Mouse (Mus musculus): ENCODE results near the gene H13. TPM values are rescaled to one million over a fixed set of nuclear protein-coding genes. Genes with fewer than 3 reads are reported as not detected.

Gene H13
- total RNA-seq, 1 experiment from 2014 or later, result 89.7 TPM

DNA sequence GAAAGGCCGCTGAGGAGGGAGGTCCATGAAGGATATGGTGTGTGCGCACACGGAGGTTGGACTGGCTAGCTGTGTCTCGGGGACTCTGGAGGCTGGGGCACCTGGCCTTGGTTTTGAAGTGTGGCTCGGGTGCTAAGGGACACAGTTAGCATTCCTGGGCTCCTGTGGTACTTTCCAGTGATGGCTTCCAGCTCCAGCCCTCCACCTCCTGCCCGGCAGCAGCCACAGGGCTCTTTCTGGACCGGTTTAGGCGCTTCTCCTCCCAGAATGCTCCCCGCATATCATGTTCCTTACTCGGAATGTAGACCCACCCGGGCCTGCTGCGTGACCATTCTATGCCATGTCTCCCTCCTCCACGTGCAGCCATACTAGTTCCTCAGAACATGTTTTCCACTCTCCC lies 24.5 kb downstream of the H13 start:
- ATAC-seq (ENCODE audit: extremely low read depth, insufficient number of reproducible peaks, low FRiP score, poor library complexity, severe bottlenecking), result no peak

DNA sequence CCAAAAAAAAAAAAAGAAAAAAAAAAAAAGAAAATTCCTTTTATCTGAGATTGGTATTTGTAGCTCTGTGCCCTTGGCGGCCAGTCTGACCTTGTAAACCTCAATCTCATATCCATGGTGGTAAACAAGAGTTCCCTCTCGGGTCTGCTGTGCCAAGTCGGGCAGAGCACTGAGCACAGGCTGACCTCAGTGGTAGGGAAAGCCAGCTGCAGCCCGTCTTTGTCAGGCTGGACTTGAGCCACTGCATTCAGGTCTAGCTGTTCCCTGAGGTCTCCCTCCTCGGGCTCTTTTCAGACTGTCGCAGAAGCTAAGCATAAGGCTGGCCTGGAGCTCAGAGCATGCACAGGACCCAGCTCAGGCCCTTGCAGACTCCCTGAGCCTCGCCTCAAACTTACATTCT lies 25.4 kb downstream of the H13 start:
- no peak for ATAC-seq (ENCODE audit: extremely low read depth, insufficient number of reproducible peaks, low FRiP score, poor library complexity, severe bottlenecking)

DNA sequence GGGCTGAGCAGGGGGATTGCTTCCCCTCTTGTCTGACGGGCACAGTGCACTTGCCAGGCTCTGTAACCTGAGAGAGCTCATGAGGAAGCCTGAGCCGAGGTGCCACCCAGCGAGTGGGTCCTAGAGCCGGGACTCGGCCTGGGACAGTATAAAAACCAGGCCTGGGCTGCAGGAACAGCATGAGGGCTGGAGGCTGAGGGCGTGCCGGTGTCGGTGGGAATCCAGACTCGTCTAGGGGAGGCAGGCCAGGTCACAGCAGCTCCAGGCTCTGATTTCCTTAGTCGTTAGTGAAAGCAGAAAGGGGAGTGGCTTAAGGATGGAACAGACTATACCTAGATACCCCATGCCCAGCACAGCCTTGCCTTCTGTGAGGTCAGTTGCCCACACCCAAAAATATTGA lies 26.8 kb downstream of the H13 start:
- no peak for ATAC-seq (ENCODE audit: extremely low read depth, insufficient number of reproducible peaks, low FRiP score, poor library complexity, severe bottlenecking)

DNA sequence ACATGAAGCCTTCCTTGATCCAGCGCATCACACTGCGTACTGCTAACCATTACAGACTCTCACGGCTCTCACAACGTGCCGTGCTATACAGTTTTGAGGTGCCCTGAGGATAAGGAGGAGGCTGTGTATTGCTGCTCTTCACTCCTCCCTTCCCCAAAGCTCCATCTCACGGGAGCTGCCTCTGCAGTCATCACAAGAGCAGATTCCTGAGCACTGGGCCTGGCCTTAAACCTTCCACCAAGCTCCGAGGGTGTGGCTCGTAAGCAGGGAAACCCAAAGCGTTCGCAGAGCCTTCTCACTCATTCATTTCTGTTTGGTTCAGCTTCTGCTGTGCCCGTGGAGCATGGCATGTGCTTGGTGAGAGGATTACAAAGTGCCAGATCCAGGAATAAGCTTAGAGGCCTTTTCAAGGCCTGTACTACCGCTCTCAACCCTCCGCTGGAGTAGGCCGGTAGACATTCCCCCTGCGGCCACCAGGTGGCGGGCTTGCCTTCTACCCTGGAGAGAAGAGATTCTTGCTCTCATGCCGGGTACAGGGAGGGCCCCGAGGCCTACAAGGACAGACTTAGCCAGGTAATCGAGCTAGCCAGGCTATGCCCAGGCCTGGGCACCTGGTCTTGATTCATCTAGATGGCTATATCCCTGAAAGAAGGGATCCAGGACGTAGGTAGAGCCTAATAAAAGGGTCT lies 27.4 kb downstream of the H13 start:
- ATAC-seq (ENCODE audit: extremely low read depth, insufficient number of reproducible peaks, low FRiP score, poor library complexity, severe bottlenecking), result peak; percentile 77

DNA sequence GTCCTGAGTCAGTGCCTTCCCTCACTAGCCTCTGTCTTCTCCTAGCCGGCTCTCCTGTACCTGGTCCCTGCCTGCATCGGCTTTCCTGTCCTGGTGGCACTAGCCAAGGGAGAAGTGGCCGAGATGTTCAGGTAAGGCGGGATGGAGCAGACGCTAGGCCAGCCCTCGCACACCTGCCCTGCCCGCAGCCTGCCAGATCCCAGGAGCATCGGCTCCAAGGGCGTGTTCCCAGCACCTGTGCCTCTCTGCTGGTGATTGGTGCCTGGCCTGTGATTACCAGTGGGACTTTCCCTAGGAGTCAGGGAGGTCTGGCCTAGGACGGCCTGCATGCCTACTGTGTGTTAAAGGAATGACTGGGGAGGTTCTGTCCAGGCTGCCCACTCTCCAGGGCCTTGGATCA lies 30.9 kb downstream of the H13 start:
- ATAC-seq (ENCODE audit: extremely low read depth, insufficient number of reproducible peaks, low FRiP score, poor library complexity, severe bottlenecking), result no peak

DNA sequence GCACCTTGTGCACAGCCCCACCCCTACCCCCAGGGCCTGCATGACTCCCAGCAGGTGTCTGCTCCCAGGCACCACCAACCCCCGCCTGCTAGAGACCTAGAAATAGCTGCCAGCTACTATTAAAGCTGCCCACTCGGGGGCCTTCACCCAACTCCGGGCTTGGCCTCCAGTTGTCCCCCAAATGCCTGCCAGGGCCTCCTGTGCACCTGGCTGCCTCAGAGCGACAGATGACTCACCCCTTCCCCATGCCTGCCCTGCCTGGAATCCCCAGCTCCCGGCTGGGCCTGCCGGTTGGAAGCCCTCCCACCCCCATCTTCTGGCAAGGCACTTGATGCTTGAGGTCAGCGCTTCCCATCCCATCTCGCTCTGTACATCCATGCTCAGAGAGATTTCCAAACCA lies 31.5 kb downstream of the H13 start:
- no peak for ATAC-seq (ENCODE audit: extremely low read depth, insufficient number of reproducible peaks, low FRiP score, poor library complexity, severe bottlenecking)

DNA sequence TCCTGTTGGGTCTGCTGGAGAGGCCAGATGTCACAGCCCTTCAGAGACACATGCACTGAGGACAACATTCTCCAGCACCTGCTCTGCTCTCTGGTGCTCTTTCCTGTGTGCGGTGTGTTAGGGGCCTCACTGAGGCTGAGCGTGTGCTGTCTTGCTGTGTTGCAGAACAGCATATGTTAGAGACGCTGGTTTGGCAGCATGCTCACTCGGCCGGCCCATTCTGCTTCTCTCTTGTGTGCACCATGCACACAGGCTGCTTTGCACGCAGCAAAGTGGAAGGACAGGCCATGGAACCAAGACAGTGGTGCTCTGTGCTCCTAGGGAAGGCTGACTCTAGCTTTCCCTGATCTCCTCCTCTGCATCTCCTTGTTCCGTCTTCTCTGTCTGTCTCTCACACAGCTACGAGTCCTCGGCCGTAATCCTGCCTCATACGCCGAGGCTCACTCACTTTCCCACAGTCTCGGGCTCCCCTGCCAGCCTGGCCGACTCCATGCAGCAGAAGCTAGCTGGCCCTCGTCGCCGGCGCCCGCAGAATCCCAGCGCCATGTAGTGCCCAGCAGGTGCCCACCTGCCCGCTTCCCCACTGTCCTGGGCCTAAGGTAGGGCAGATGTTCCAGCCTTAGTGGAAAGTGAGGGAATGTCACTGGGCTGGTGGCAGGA lies 34.5 kb downstream of the H13 start:
- no peak for ATAC-seq (ENCODE audit: extremely low read depth, insufficient number of reproducible peaks, low FRiP score, poor library complexity, severe bottlenecking)

DNA sequence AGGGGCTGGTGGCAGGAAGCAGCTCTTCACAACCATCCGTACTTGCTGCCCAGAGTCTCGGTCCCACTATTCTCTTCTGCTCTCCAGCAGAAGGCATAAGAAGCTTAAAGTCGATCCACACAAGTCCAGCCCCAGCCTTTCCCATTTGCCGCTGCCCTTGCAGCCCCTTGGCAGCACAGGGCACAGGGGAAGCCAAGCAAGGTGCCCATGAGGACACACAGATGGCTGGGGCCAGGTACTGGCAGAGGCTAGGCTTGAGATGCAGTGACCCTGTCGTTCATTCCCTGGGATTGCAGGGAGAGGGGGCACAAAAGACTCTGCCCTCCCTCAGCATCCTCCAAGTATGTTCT lies 35.0 kb downstream of the H13 start:
- no peak for ATAC-seq (ENCODE audit: extremely low read depth, insufficient number of reproducible peaks, low FRiP score, poor library complexity, severe bottlenecking)

DNA sequence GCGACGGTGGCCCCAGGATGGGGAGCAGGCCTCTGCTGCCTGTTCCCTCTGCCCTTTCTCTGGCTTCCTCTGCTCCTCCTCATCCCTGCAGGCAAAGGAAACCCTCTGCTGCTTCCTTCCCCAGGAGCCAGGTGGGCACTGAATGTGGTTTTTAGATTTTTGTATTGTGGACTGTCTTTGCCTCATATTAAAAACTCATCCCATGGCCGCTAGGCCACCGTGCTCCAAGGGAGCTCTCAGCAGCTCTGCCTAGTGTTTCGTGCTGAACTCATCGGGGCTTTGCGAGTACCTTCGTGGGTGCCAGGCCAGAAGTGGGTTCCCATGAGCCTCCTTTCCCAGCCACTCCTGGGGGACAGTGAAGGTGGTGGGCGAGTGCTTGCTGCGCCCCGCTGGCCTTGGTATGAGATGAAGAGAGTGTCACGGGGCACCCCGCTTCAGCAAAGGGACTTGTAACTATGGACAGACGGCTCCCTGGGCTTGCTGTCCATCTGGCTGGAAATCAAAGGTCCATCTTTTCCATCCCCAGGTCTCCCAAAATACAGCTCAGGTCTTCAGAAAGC lies 35.6 kb downstream of the H13 start:
- ATAC-seq (ENCODE audit: extremely low read depth, insufficient number of reproducible peaks, low FRiP score, poor library complexity, severe bottlenecking), result no peak

DNA sequence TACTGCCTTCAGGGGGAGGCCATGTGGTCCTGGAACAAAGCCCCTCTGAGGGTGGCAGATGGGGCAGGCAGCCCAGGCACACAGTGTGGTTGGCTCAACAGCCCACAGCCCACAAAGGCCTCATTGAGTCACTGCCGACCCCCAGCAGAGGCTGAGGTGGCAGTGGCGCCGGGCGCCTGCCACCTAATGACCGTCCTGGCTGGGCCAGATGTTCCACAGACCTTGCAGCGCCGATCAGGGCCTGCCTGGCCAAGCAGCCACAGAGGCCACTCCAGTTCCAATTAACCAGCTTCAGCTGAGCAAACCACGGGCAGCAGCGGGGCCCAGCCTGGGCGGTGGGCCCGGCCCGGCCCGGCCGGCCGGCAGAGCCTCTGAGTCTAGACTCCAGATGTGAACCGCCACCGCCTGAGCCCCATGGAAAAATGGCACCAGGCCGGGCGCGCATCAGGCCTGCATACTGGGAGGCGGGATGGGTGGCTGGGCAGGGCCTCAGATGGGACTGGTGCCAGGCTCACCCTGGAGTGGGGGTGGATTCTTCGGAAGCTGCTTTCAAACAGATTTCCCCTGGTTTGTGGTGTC lies 36.8 kb downstream of the H13 start:
- ATAC-seq (ENCODE audit: extremely low read depth, insufficient number of reproducible peaks, low FRiP score, poor library complexity, severe bottlenecking), result no peak

DNA sequence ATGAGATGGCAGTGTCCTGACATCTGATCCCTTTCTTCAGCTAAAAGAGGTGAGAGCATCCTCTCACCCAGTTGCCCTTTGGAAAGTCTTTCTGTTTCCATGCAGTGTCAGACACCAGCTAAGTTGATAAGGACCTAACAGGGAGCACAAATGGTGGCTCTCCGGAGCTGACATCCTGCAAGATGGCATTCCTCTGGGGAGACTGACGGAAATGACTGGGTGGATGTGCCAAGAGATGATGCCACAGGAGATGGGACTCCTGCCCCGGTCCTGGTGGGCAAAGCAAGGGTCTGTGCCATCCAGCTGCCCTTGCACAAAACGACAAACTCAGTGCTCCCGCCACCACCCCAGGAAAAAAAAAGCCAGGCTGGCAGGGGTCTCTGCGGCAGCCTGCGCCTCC lies 37.9 kb downstream of the H13 start:
- no peak for ATAC-seq (ENCODE audit: extremely low read depth, insufficient number of reproducible peaks, low FRiP score, poor library complexity, severe bottlenecking)

DNA sequence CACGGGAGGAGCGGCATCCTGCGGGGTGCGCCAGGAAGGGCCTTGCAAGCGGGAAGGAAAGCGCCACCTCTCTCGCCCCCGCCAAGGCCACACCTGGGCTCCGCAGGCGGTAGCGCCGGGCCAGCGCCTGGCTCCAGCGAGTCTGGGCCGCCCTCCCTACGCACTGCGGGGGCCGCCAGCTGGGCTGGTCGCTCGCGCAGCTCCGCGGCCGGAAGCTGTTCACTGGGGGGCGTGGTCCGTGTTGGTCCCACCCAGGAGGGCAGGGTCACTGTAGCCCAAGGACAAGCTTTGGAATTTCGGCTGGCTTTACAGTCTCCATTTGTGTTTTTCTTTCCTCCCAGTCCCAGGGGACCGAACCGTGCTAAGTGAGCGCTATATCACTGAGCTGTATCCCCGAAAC lies 38.4 kb downstream of the H13 start:
- ATAC-seq (ENCODE audit: extremely low read depth, insufficient number of reproducible peaks, low FRiP score, poor library complexity, severe bottlenecking), result no peak

DNA sequence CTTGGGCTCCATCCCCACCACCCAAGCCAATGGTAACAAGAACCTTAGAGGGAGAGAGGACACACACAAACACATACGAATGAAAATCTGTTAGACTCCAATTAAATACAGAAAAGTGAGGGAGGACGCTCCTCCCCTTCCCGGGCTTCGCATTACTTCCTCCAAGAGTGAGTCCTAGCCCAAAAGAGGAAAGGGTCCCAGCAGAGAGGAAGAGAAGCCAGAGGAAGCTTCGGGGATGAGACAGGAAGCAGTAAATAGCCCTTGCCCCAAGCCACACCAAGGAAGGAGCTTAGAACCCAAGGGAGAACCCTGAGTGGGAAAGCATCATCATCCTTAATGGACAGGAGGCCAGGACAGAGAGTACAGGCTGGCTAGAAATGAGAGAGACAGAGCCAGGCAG lies 39.8 kb downstream of the H13 start:
- no peak for ATAC-seq (ENCODE audit: extremely low read depth, insufficient number of reproducible peaks, low FRiP score, poor library complexity, severe bottlenecking)

DNA sequence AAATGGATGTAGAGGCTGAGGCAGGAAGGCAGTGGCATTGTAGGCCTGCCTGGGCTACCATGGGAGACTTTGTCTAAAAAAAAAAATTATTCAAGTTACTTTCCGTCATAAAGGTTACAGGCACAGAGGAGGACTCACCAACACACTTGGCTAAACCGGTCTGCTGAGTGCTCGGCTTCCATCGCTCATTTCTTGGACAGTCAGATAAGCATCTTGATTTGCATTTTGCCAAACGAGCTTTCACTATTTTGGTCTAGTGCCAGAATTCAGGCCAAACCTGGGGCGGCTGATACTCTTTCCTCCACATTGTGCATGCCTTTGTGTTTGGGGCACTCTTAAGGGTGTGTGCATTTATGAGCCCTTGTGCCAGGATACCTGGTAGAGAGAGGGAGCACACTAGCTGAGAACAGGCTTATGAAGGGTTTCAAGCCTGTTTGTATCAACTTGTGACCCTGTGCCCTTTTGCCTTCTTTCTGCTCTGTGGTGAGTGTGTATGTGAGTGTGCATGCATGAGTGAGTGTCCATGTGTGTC lies 47.0 kb downstream of the H13 start:
- ATAC-seq (ENCODE audit: extremely low read depth, insufficient number of reproducible peaks, low FRiP score, poor library complexity, severe bottlenecking), result no peak

DNA sequence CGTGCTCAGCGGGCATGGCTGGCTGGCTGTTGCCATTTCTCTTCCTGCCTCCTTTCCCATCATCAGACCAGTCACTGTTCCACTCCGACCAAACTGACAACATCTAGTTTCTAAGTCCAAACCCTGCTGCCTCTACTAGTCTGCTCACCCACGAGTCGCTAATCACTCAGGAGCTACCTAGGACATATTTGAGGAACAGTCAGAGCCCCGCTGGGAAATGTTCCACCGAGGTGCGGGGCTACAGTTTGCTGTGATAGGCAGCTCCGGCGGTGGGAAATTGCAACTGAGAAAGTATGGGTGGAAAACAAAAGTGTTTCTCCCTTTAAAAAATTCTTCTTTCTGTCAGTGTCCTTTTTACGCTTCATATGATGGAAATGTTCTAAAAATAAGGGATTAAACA lies 48.4 kb downstream of the H13 start:
- no peak for ATAC-seq (ENCODE audit: extremely low read depth, insufficient number of reproducible peaks, low FRiP score, poor library complexity, severe bottlenecking)

DNA sequence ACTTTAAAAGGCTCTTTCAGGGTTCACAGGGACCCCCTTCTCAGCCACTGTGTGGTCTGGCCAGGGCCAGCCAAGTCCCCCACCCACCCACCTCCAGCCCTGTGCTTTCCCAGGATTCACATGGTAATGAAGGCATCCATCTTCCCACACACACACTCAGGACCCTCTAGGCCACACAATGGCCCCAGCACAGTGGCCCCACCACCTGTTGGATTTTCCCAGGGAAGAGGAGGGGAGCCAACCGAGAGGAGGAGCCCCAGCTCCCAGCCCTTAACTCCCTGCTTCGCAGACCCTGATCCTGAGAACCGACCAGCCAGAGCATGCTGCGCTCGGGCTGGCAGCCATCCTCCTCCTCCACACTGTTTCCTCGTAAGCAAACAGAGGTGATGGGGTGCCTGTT lies 48.8 kb downstream of the H13 start:
- no peak for ATAC-seq (ENCODE audit: extremely low read depth, insufficient number of reproducible peaks, low FRiP score, poor library complexity, severe bottlenecking)

DNA sequence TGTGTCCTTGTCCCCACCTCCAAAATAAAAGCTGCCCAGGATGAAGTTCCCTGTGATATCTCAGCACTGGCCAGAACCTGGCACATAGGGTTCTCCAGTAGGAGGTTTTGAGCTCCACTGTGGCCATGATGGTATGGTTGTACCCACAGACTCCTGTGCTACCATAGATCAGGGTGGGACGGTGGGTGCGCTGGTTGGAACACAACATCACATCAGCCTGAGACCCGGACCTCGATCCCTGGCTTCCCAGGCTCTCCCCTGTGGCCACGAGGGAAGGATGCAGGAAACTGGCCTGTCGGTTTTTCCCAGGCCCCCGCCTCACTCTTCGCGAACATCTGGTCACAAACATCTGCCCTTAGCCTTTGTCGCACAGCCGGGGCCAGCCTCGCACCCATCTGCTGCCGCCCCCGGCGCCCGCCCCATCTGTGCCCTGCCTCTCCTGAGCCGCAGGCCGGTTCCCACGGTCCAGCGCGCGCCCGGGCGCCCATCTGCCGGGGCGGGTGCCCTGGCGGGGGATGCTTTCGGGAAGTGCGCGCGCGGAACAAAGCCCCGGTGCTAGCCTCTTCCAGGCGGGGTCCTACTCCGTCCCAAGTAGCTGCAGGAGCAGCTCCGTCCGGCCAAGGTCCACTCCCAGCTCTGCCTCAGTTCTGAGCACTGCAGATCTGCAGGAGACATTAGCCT lies 54.5 kb downstream of the H13 start:
- no peak for ATAC-seq (ENCODE audit: extremely low read depth, insufficient number of reproducible peaks, low FRiP score, poor library complexity, severe bottlenecking)

DNA sequence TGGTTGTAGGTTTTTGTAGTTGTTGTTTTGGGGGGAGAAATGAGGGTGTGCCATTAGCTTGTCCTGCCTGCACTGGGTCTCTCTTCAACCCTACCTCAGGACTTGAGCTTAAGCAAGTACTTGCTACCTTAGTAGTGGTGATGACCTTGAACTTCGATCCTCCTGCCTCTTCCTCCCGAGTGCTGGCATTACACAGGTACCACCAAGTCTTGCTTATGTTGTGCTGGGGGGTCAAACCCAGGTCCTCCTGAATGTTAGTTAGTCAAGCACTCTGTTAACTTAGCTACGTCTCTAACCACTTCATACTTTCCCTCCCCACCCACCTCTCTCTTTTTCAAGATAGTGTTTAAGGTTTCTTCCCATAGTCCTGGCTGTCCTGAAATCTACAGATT lies 55.1 kb downstream of the H13 start:
- ATAC-seq (ENCODE audit: extremely low read depth, insufficient number of reproducible peaks, low FRiP score, poor library complexity, severe bottlenecking), result no peak

DNA sequence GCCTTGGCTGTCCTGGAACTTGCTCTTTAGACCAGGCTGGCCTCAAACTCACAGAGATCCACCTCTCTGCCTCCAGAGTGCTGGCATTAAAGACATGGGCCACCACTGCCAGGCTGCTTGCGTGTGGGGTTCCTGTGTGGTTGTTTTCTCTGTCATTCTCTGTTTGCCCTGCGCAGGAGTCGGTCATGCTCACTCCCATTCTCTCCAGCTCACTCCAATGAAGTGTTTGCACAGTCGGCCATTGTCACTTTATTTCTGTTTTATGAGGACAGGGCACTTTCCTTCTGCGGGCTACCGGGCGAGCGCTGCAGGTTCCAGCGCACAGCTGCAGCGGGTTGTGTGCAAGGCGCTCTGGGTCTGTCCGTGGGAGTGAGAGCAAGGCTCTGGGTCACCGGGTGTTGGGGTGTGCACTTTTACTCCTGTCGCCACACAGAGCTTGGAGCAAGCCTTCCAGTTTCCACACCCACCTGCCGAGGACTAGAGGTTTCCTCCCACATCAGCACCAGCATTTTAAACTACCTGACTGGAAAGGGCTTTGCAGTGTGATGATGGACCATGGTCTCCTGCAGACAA lies 56.0 kb downstream of the H13 start:
- ATAC-seq (ENCODE audit: extremely low read depth, insufficient number of reproducible peaks, low FRiP score, poor library complexity, severe bottlenecking), result no peak

Data from neutrophil, adult 5-6 weeks (primary cell).